Mouse (Mus musculus) liver, adult 2 months (tissue): ENCODE data around the gene Ccdc113. TPM values are rescaled to one million over a fixed set of nuclear protein-coding genes. Genes with fewer than 3 reads are reported as not detected.

ENCODE experiments used
- DNase-seq: peaks from one replicate; pipeline ENCODE4 v3.0.0-alpha.2; 2011; ENCODE audit warnings: low read depth, low spot score; ENCODE audit errors: extremely low read depth
- H3K27ac ChIP-seq: fragments of 200-500 bp; replicated peaks from 2 replicates; pipeline ENCODE4 v1.5.1; 2012; ENCODE audit warnings: low read depth, mild to moderate bottlenecking, control low read depth, inconsistent platforms, low read length; ENCODE audit not compliant: insufficient read depth
- H3K27me3 ChIP-seq: fragments of 200-500 bp; 2 replicates; pipeline ENCODE4 v1.6.1; 2012; ENCODE audit warnings: mild to moderate bottlenecking, moderate library complexity, low read length, inconsistent platforms; ENCODE audit not compliant: control insufficient read depth, insufficient read depth
- H3K36me3 ChIP-seq: fragments of 200-500 bp; 2 replicates; pipeline ENCODE4 v1.6.1; 2012; ENCODE audit warnings: low read length, inconsistent platforms; ENCODE audit not compliant: control insufficient read depth, insufficient read depth
- H3K4me1 ChIP-seq: fragments of 200-500 bp; 2 replicates; pipeline ENCODE4 v1.6.1; 2011; ENCODE audit warnings: low read length; ENCODE audit not compliant: control insufficient read depth, insufficient read depth
- H3K4me3 ChIP-seq: fragments of 200-500 bp; 2 replicates; pipeline ENCODE4 v1.5.1; 2011; ENCODE audit warnings: low read depth, mild to moderate bottlenecking, control low read depth, low read length, moderate library complexity; ENCODE audit not compliant: insufficient read depth
- H3K79me2 ChIP-seq: fragments of 200-500 bp; 2 replicates; pipeline ENCODE4 v1.6.1; 2012; ENCODE audit warnings: inconsistent platforms, mild to moderate bottlenecking, low read length, moderate library complexity; ENCODE audit not compliant: control insufficient read depth, insufficient read depth
- H3K9ac ChIP-seq: fragments of 200-500 bp; 2 replicates; pipeline ENCODE4 v1.6.1; 2012; ENCODE audit warnings: low read depth, mild to moderate bottlenecking, control low read depth, inconsistent platforms, low read length
- CTCF ChIP-seq: fragments of 200-500 bp; IDR thresholded peaks from 2 replicates; pipeline ENCODE4 v1.5.1; 2011; ENCODE audit warnings: low read depth, low read length, control low read depth
- POLR2A ChIP-seq: fragments of 200-500 bp; IDR thresholded peaks from 2 replicates; pipeline ENCODE4 v1.6.1; 2011; ENCODE audit warnings: low read length, control low read depth; ENCODE audit not compliant: insufficient read depth; ENCODE audit errors: extremely low read depth
- WGBS: fragments of 180-500 bp; shearing (Covaris S2); methylation state at CpG from one replicate; pipeline ENCODE4 v1.1.7; 2018; 5-methylcytosine and 5-hydroxymethylcytosine counted together
- polyA plus RNA-seq: library from polyadenylated mRNA; depleted of rRNA; stranded (reverse); fragments of >200 nt; gene quantifications from 2 replicates; pipeline ENCODE4 v1.2.3, GENCODE M21; 2012
- total RNA-seq: library from RNA; depleted of rRNA; stranded (reverse); fragments of >200 nt; gene quantifications from 2 replicates; pipeline ENCODE4 v1.2.3, GENCODE M21; 2014

Gene Ccdc113
- total and polyA plus RNA-seq, 2 experiments: not detected

DNA sequence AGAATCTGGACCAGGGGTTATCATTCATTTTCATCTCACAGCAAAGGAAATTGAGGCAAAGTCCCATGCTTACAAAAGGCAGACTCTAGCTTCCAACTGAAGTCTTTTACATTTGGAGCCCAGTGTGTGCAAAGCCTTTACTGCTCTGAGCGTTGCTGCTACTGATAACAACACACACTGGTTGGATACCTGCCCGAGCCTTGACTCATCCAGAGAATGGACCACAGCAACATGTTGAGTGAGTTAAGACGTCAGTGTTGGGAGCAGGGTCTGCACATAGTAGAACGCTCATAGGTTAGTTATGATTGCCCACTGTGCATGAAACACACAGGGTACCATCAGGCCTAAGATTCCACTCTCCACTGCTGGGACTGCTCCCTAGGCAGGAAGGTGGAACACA is 9.9 kb upstream of the Ccdc113 start:
- TF ChIP-seq POLR2A (no peak), CTCF (no peak)
- WGBS: 92% methylated on average over 4 of the region's 4 CpGs

DNA sequence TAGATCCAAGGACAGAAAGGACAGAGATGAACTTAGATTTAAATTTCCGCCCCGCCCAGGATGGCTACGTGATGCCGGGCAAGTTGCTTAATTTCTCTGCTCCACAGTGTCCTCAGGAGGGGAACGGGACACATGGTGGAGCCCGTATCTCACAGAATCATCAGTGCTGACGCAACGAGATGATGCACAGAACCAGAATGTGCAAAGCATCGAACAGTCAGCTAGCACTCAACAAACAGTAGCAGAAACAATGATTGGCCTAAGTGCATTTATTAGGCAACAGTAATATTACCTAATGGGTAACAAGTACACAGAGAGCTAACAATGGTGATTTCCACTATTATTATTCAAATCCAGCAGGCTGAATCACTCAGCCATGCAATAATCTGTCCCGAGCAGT is 5.7 kb upstream of the Ccdc113 start:
- no peak for DNase-seq
- H3K27me3 ChIP-seq: no peaks in the 10 kb centered on the region
- H3K4me1 ChIP-seq: no peaks in the 10 kb centered on the region
- H3K27ac ChIP-seq: no peak overlapping the region
- no peaks in the 10 kb centered on the region for H3K79me2 ChIP-seq
- H3K9ac ChIP-seq: no peak overlapping the region
- 82% methylated on average over 10 of the region's 10 CpGs for WGBS
- H3K4me3 ChIP-seq: no peak overlapping the region
- no peaks in the 10 kb centered on the region for H3K36me3 ChIP-seq
- TF ChIP-seq POLR2A (no peak), CTCF (no peak)

More for the DNA sequence above, 9.9 kb upstream of the Ccdc113 start:
- Histone ChIP-seq H3K4me1 (no peaks in the 10 kb centered on the region), H3K79me2 (no peaks in the 10 kb centered on the region), H3K36me3 (no peaks in the 10 kb centered on the region), H3K27ac (no peak overlapping the region), H3K4me3 (no peak overlapping the region), H3K9ac (no peak overlapping the region), H3K27me3 (no peaks in the 10 kb centered on the region)
- no peak for DNase-seq

DNA sequence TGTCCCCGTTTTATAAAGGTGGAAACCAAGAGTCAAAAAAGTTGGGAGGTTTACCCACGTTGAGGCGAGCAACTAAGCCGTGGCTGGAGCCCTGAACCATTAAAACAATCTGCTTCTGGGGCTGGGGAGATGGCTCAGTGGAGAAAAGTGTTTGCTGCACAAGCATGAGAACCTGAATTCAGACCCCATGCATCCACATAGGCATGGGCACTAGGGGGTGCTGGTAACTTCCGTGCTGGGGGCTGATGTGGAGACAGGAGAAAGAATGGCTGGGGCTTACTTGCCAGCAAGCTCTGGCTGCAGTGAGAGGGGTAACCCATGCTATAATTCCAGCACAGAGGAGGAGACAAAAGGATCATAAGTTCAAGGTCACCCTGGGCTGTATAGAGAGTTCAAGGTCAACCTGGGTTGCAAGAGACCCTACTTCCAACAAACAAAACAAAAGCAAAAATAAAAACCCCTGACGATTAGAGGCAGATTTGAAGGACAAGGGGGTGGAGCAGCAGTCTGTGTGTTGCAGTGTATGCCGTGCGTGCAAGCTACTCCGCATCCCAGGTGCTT is 5.1 kb upstream of the Ccdc113 start:
- H3K36me3 ChIP-seq: no peaks in the 10 kb centered on the region
- no peaks in the 10 kb centered on the region for H3K27me3 ChIP-seq
- H3K4me1 ChIP-seq: peaks cover 2% of the 10 kb centered on the region; the same call in 1 of the 2 replicates
- no peaks in the 10 kb centered on the region for H3K79me2 ChIP-seq
- 60% methylated on average over 9 of the region's 9 CpGs for WGBS
- DNase-seq: no peak
- no peak overlapping the region for H3K27ac ChIP-seq
- no peak for TF ChIP-seq CTCF
- TF ChIP-seq POLR2A: no peak
- H3K9ac ChIP-seq: no peak overlapping the region
- H3K4me3 ChIP-seq: no peak overlapping the region

DNA sequence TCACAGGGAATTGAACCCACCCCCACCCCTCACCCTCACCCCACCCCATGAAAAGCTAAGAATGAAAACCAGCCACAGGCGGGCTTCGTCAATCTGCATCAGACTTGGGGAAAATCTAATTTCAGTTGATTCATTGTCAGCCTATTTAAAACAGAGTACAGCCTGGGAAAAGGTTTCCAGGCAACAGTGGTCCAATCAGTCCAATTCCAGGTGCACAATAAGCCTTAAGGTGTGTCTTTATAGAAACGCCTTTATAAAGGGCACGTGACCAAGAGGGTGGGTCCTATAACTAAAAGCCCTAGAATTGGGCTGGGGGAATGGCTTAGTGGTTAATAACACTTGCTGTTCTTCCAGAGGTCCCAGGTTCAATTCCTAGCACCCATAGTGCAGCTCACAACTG is 1.7 kb upstream of the Ccdc113 start:
- 78% methylated on average over 4 of the region's 4 CpGs for WGBS
- 0 out of 2 replicates have a peak, but pooled peaks cover 5% of the 10 kb centered on the region for H3K27me3 ChIP-seq
- no peaks in the 10 kb centered on the region for H3K36me3 ChIP-seq
- H3K4me3 ChIP-seq: no peak overlapping the region
- DNase-seq: no peak
- H3K9ac ChIP-seq: no peak overlapping the region
- H3K4me1 ChIP-seq: peaks cover 6% of the 10 kb centered on the region; the same call in 1 of the 2 replicates
- no peak overlapping the region for H3K27ac ChIP-seq
- TF ChIP-seq CTCF: no peak
- TF ChIP-seq POLR2A: no peak
- H3K79me2 ChIP-seq: no peaks in the 10 kb centered on the region

DNA sequence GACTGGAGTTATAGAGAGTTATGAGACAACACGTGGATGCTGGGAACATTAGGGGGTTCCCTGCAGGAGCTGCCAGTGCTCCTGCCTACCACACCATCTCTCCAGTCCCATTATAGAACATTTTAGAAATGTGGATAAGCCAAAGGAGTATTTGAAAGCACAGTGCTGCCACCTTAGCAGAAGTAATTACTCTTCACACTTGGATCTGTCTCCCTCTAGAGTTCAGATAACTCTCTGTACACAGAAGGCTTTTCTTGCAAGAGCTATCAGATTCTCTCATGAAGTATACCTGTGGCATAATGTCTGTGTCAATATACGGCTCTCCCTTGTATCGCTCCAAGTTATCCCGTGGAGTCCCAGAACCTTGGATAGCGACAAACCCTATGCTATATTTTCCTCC is 5.6 kb downstream of the Ccdc113 start:
- Histone ChIP-seq H3K4me3 (no peak overlapping the region), H3K4me1 (no peaks in the 10 kb centered on the region), H3K27me3 (no peaks in the 10 kb centered on the region), H3K79me2 (no peaks in the 10 kb centered on the region), H3K36me3 (no peaks in the 10 kb centered on the region), H3K27ac (no peak overlapping the region), H3K9ac (no peak overlapping the region)
- DNase-seq: no peak
- no peak for TF ChIP-seq POLR2A
- no peak for TF ChIP-seq CTCF
- 78% methylated on average over 5 of the region's 5 CpGs for WGBS

DNA sequence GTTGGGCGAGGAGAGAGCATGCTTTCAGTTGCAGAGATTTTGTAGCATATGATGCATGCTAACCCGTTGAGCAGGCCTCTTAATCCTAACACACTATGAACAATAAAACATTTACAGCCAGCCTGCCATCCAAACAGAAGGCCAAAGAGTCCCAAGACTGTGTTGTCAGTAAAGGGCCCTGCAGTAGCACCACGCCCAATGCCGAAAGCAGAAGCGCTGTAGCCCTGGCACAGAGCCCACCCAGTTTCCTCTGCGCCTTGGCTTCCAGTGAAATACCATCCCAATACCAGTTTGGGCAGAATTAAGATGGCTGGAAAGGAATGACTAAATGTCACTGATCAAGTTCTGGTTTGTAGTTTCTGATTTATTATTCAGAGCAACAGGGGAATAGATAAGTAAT is 8.3 kb downstream of the Ccdc113 start:
- H3K4me3 ChIP-seq: no peak overlapping the region
- no peaks in the 10 kb centered on the region for H3K79me2 ChIP-seq
- no peak overlapping the region for H3K27ac ChIP-seq
- no peak for TF ChIP-seq CTCF
- no peak for TF ChIP-seq POLR2A
- DNase-seq: no peak
- H3K36me3 ChIP-seq: no peaks in the 10 kb centered on the region
- H3K9ac ChIP-seq: no peak overlapping the region
- 89% methylated on average over 6 of the region's 6 CpGs for WGBS
- H3K27me3 ChIP-seq: no peaks in the 10 kb centered on the region
- no peaks in the 10 kb centered on the region for H3K4me1 ChIP-seq
